Comparison of ENCODE assay signal across 24 mouse cellular contexts in genomic region chr11:75441034-75441433, GRCm38 (mm10). TPM values are rescaled to one million over a fixed set of nuclear protein-coding genes. Genes with fewer than 3 reads are reported as not detected.
DNase-seq lines count a peak whose midpoint lies in the region; ATAC-seq and TF ChIP-seq lines count a peak whose summit lies in the region.
"Had no signal": no experiment of that assay in that cellular context is flagged by ENCODE, and none has a peak within 500 bp of the region (broad histone marks: within the 10 kb centered on the region; RNA-seq: fewer than 3 reads in every experiment).

No protein-coding gene starts in this region.

- in situ Hi-C loops in CH12.LX (cut with MboI; ENCODE audit: low pct_ligation_motif_present, low pct_unique_long_range_greater_than_20kb, low sequenced_read_pairs) = no loop called here

- no peak for TF ChIP-seq POLR2A in liver, adult 2 months (IDR thresholded peaks at IDR 0.05; ENCODE audit: extremely low read depth, insufficient read depth, low read length)
- no peak for TF ChIP-seq POLR2A in CH12.LX (IDR thresholded peaks at IDR 0.05; ENCODE audit: low read depth, low read length)

- no peaks in the 10 kb centered on the region for H3K9me3 ChIP-seq in CH12.LX (replicated peaks; ENCODE audit: low read length)
- H3K9me3 ChIP-seq in liver, embryonic 11.5 days (ENCODE audit: control insufficient read depth, low read length) = no peaks in the 10 kb centered on the region
- no peaks in the 10 kb centered on the region for H3K9me3 ChIP-seq in liver, postnatal 0 days (ENCODE audit: low read length)
- H3K9me3 ChIP-seq: forebrain, embryonic 10.5 days; forebrain, embryonic 13.5 days; heart, embryonic 12.5 days; heart, embryonic 15.5 days; hindbrain, embryonic 10.5 days; hindbrain, embryonic 13.5 days had no signal

- TF ChIP-seq CTCF in liver, adult 2 months (IDR thresholded peaks at IDR 0.05; ENCODE audit: low read depth, low read length) = no peak
- no peak for TF ChIP-seq CTCF in CH12.LX (conservative IDR thresholded peaks at IDR 0.05 in 1 of 2, IDR thresholded peaks at IDR 0.05 in 1 of 2; ENCODE audit: low read depth in 2 of 2, low read length in 2 of 2)
- no peak for TF ChIP-seq CTCF in liver, postnatal 0 days (IDR thresholded peaks at IDR 0.05; ENCODE audit: low read depth)

- peak; percentile 56 for TF ChIP-seq EP300 in CH12.LX (IDR thresholded peaks at IDR 0.05; ENCODE audit: low read length)
- no peak for TF ChIP-seq EP300 in liver, postnatal 0 days (IDR thresholded peaks at IDR 0.05; ENCODE audit: low read depth)

- peaks cover 6% of the 10 kb centered on the region; the same call in 1 of the 2 replicates for H3K79me2 ChIP-seq in liver, adult 2 months (ENCODE audit: control insufficient read depth, insufficient read depth, low read length)
- no peaks in the 10 kb centered on the region for H3K79me2 ChIP-seq in CH12.LX (replicated peaks; ENCODE audit: control insufficient read depth, extremely low read depth, insufficient read depth, poor library complexity, severe bottlenecking)

- no peak for ATAC-seq in liver, embryonic 11.5 days (replicated peaks; ENCODE audit: low FRiP score)
- no peak for ATAC-seq in liver, postnatal 0 days
- ATAC-seq: activated CD4-positive, CD25-positive, alpha-beta regulatory T cell, adult 4 months; CD4-positive, CD25-positive, alpha-beta regulatory T cell, adult 4 months; forebrain, embryonic 13.5 days; forebrain, embryonic 16.5 days; hindbrain, postnatal 0 days had no signal

- no peak overlapping the region for H3K4me3 ChIP-seq in liver, adult 2 months (ENCODE audit: insufficient read depth, low read depth, low read length)
- H3K4me3 ChIP-seq in CH12.LX (replicated peaks in 1 of 3; ENCODE audit: low read depth in 2 of 3, low read length in 2 of 3, poor library complexity in 1 of 3) = no peak overlapping the region
- H3K4me3 ChIP-seq in liver, embryonic 11.5 days (ENCODE audit: low read depth, low read length) = no peak overlapping the region
- no peak overlapping the region for H3K4me3 ChIP-seq in liver, postnatal 0 days (ENCODE audit: low read depth, low read length)
- H3K4me3 ChIP-seq: forebrain, embryonic 10.5 days; forebrain, embryonic 13.5 days; heart, embryonic 12.5 days; heart, embryonic 15.5 days; hindbrain, embryonic 10.5 days; hindbrain, embryonic 13.5 days had no signal

- H3K27me3 ChIP-seq in liver, adult 2 months (ENCODE audit: control insufficient read depth, insufficient read depth, low read length) = no peaks in the 10 kb centered on the region
- H3K27me3 ChIP-seq in CH12.LX (replicated peaks) = no peaks in the 10 kb centered on the region
- no peaks in the 10 kb centered on the region for H3K27me3 ChIP-seq in liver, embryonic 11.5 days (replicated peaks; ENCODE audit: control insufficient read depth, insufficient read depth, low read length)
- H3K27me3 ChIP-seq in liver, postnatal 0 days (ENCODE audit: insufficient read depth, low read length) = no peaks in the 10 kb centered on the region
- H3K27me3 ChIP-seq: forebrain, embryonic 13.5 days; heart, embryonic 12.5 days; heart, embryonic 15.5 days; hindbrain, embryonic 13.5 days had no signal

- H3K27ac ChIP-seq in liver, adult 2 months (replicated peaks; ENCODE audit: insufficient read depth, low read depth, low read length) = peak overlapping the region; percentile 94
- H3K27ac ChIP-seq in CH12.LX (ENCODE audit: insufficient read depth, low read depth) = no peak overlapping the region
- H3K27ac ChIP-seq in liver, embryonic 11.5 days (ENCODE audit: low read depth, low read length) = 0 out of 2 replicates have a peak overlapping the region, but pooled peaks have one; percentile 14
- H3K27ac ChIP-seq in liver, postnatal 0 days (ENCODE audit: low read depth) = peak overlapping the region; percentile 76
- H3K27ac ChIP-seq: forebrain, embryonic 10.5 days; forebrain, embryonic 13.5 days; heart, embryonic 15.5 days; hindbrain, embryonic 10.5 days; hindbrain, embryonic 13.5 days; hindbrain, postnatal 0 days had no signal

- H3K36me3 ChIP-seq in liver, adult 2 months (ENCODE audit: control insufficient read depth, insufficient read depth, low read length) = peaks cover 14% of the 10 kb centered on the region
- H3K36me3 ChIP-seq in CH12.LX (replicated peaks in 1 of 2; ENCODE audit: control insufficient read depth in 1 of 2, insufficient read depth in 1 of 2, low read length in 1 of 2) = peaks cover 38 to 53% of the 10 kb centered on the region in 2 experiments
- peaks cover 9% of the 10 kb centered on the region for H3K36me3 ChIP-seq in liver, embryonic 11.5 days (ENCODE audit: control insufficient read depth, insufficient read depth, low read length)
- peaks cover 50% of the 10 kb centered on the region for H3K36me3 ChIP-seq in liver, postnatal 0 days (replicated peaks; ENCODE audit: insufficient read depth, low read length)

- no peak overlapping the region for H3K4me2 ChIP-seq in CH12.LX (ENCODE audit: insufficient read depth, low read depth, poor library complexity, severe bottlenecking)
- H3K4me2 ChIP-seq in liver, embryonic 11.5 days = no peak overlapping the region
- no peak overlapping the region for H3K4me2 ChIP-seq in liver, postnatal 0 days (ENCODE audit: low read depth, low read length)
- H3K4me2 ChIP-seq: forebrain, embryonic 13.5 days; heart, embryonic 12.5 days; heart, embryonic 15.5 days; hindbrain, embryonic 13.5 days had no signal

- H3K9ac ChIP-seq in liver, adult 2 months (ENCODE audit: low read depth, low read length) = no peak overlapping the region
- H3K9ac ChIP-seq in CH12.LX (ENCODE audit: insufficient read depth, low read depth) = no peak overlapping the region
- H3K9ac ChIP-seq in liver, embryonic 11.5 days (ENCODE audit: low read depth, low read length) = no peak overlapping the region
- H3K9ac ChIP-seq in liver, postnatal 0 days (replicated peaks) = no peak overlapping the region
- H3K9ac ChIP-seq: heart, embryonic 12.5 days; heart, embryonic 15.5 days; hindbrain, embryonic 13.5 days had no signal

- peaks cover 50% of the 10 kb centered on the region for H3K4me1 ChIP-seq in liver, adult 2 months (ENCODE audit: control insufficient read depth, insufficient read depth, low read length)
- peaks cover 8 to 14% of the 10 kb centered on the region in 2 experiments; a peak in 3 of 4 replicates for H3K4me1 ChIP-seq in CH12.LX (ENCODE audit: control insufficient read depth in 1 of 2, insufficient read depth in 2 of 2)
- H3K4me1 ChIP-seq in liver, embryonic 11.5 days (replicated peaks; ENCODE audit: control insufficient read depth, insufficient read depth, low read length) = 0 out of 2 replicates have a peak, but pooled peaks cover 2% of the 10 kb centered on the region
- peaks cover 27% of the 10 kb centered on the region for H3K4me1 ChIP-seq in liver, postnatal 0 days (ENCODE audit: insufficient read depth)

- 74% methylated on average over 7 of the region's 7 CpGs for WGBS in liver, adult 2 months
- 76% methylated on average over 7 of the region's 7 CpGs for WGBS in liver, embryonic 11.5 days
- WGBS in liver, postnatal 0 days (ENCODE audit: insufficient replicate concordance) = 74% methylated on average over 7 of the region's 7 CpGs

- no peak for TF ChIP-seq RAD21 in CH12.LX (IDR thresholded peaks at IDR 0.05; ENCODE audit: low read depth, low read length)

- DNase-seq in liver, adult 2 months (ENCODE audit: extremely low read depth, low read depth, low spot score) = no peak
- DNase-seq in liver (no peak), CH12.LX (ENCODE audit: extremely low read depth) (no peak)
- no peak for DNase-seq in liver, embryonic 11.5 days (ENCODE audit: low spot score)
- DNase-seq in liver, postnatal 0 days = no peak
- no peak for DNase-seq in cerebellum, postnatal 25 days
- DNase-seq: adrenal gland, adult 8-10 months; adrenal gland, postnatal 25 days; cerebellum, adult 8-10 months; gastrocnemius, postnatal 25 days; heart, adult 18-20 months; heart, postnatal 10 days; heart, postnatal 36 days had no signal

- dilution Hi-C loops in CH12.LX (cut with MboI; ENCODE audit: extremely low pct_ligation_motif_present, extremely low pct_unique_long_range_greater_than_20kb, low sequenced_read_pairs) = no loop called here

RNA-seq across cellular contexts. Expression of gene Serpinf2, which starts 1.6 kb away (rescaled TPM):
- total RNA-seq in liver, adult 2 months (2014; rRNA removed) = 687 and 824 TPM in 2 replicates
- polyA plus RNA-seq in liver, adult 2 months (2012; rRNA removed) = 1,567 and 1,654 TPM in 2 replicates
- 0.08 TPM in 1 of 2 replicates, not detected in the other for total RNA-seq in CH12.LX (2012; rRNA removed)
- total RNA-seq in CH12.LX (2014; rRNA removed) = 0.11 TPM in 1 of 2 replicates, not detected in the other
- polyA plus RNA-seq in CH12.LX (2012; ENCODE audit: insufficient read length, low read depth) = 0.26 TPM in 1 of 2 replicates, not detected in the other
- polyA plus RNA-seq in liver, embryonic 11.5 days (2014; fragmentation: Nextera tagmentation; extraction: Ambion mirVana) = 321 and 377 TPM in 2 replicates
- polyA plus RNA-seq in liver, postnatal 0 days (2015; fragmentation: Nextera tagmentation; extraction: Ambion mirVana) = 975 and 1,049 TPM in 2 replicates
- total RNA-seq: adrenal gland, postnatal 25 days; gastrocnemius, postnatal 25 days; heart, adult 18-20 months; heart, postnatal 10 days; heart, postnatal 36 days had no signal
- polyA plus RNA-seq: activated CD4-positive, CD25-positive, alpha-beta regulatory T cell, adult 4 months; embryonic facial prominence, embryonic 14.5 days; forebrain, embryonic 13.5 days; forebrain, embryonic 16.5 days; hindbrain, embryonic 10.5 days; hindbrain, embryonic 13.5 days; hindbrain, postnatal 0 days had no signal

RNA-seq across cellular contexts. Expression of gene Wdr81, which starts 13.5 kb away (rescaled TPM):
- total RNA-seq in liver, adult 2 months (2014; rRNA removed) = 14.4 and 30.4 TPM in 2 replicates
- 20.3 and 21.5 TPM in 2 replicates for polyA plus RNA-seq in liver, adult 2 months (2012; rRNA removed)
- total RNA-seq in CH12.LX (2012; rRNA removed) = 14.3 and 16.3 TPM in 2 replicates
- total RNA-seq in CH12.LX (2014; rRNA removed) = 3.0 and 3.1 TPM in 2 replicates
- polyA plus RNA-seq in CH12.LX (2012; ENCODE audit: insufficient read length, low read depth) = 12.7 and 13.7 TPM in 2 replicates
- polyA plus RNA-seq in liver, embryonic 11.5 days (2014; fragmentation: Nextera tagmentation; extraction: Ambion mirVana) = 21.8 and 21.9 TPM in 2 replicates
- polyA plus RNA-seq in liver, postnatal 0 days (2015; fragmentation: Nextera tagmentation; extraction: Ambion mirVana) = 8.4 and 9.5 TPM in 2 replicates

RNA-seq across cellular contexts. Expression of gene Serpinf1, which starts 18.5 kb away (rescaled TPM):
- total RNA-seq in liver, adult 2 months (2014; rRNA removed) = 810 and 1,243 TPM in 2 replicates
- polyA plus RNA-seq in liver, adult 2 months (2012; rRNA removed) = 891 and 972 TPM in 2 replicates
- 26.0 and 30.3 TPM in 2 replicates for total RNA-seq in CH12.LX (2012; rRNA removed)
- 56.5 and 58.4 TPM in 2 replicates for total RNA-seq in CH12.LX (2014; rRNA removed)
- 119 and 131 TPM in 2 replicates for polyA plus RNA-seq in CH12.LX (2012; ENCODE audit: insufficient read length, low read depth)
- polyA plus RNA-seq in liver, embryonic 11.5 days (2014; fragmentation: Nextera tagmentation; extraction: Ambion mirVana) = 217 and 224 TPM in 2 replicates
- polyA plus RNA-seq in liver, postnatal 0 days (2015; fragmentation: Nextera tagmentation; extraction: Ambion mirVana) = 823 and 833 TPM in 2 replicates

RNA-seq across cellular contexts. Expression of gene Tlcd2, which starts 20.5 kb away (rescaled TPM):
- total RNA-seq in liver, adult 2 months (2014; rRNA removed) = 121 and 238 TPM in 2 replicates
- 237 and 265 TPM in 2 replicates for polyA plus RNA-seq in liver, adult 2 months (2012; rRNA removed)
- total RNA-seq in CH12.LX (2012; rRNA removed) (0.17 and 0.81 TPM in 2 replicates), CH12.LX (2014; rRNA removed) (not detected in 2 replicates)
- polyA plus RNA-seq in CH12.LX (2012; ENCODE audit: insufficient read length, low read depth) = 0.40 and 0.86 TPM in 2 replicates
- 29.8 and 33.0 TPM in 2 replicates for polyA plus RNA-seq in liver, embryonic 11.5 days (2014; fragmentation: Nextera tagmentation; extraction: Ambion mirVana)
- 34.2 and 35.6 TPM in 2 replicates for polyA plus RNA-seq in liver, postnatal 0 days (2015; fragmentation: Nextera tagmentation; extraction: Ambion mirVana)

RNA-seq across cellular contexts. Expression of gene Prpf8, which starts 45.6 kb away (rescaled TPM):
- total RNA-seq in liver, adult 2 months (2014; rRNA removed) = 72.8 and 102 TPM in 2 replicates
- polyA plus RNA-seq in liver, adult 2 months (2012; rRNA removed) = 59.4 and 63.3 TPM in 2 replicates
- total RNA-seq in CH12.LX (2012; rRNA removed) (246 and 255 TPM in 2 replicates), CH12.LX (2014; rRNA removed) (168 and 187 TPM in 2 replicates)
- 298 and 345 TPM in 2 replicates for polyA plus RNA-seq in CH12.LX (2012; ENCODE audit: insufficient read length, low read depth)
- 105 and 119 TPM in 2 replicates for polyA plus RNA-seq in liver, embryonic 11.5 days (2014; fragmentation: Nextera tagmentation; extraction: Ambion mirVana)
- 12.1 and 13.9 TPM in 2 replicates for polyA plus RNA-seq in liver, postnatal 0 days (2015; fragmentation: Nextera tagmentation; extraction: Ambion mirVana)

Comparison
In these comparisons a context has a peak if more than half of its experiments do, and no peak if none do; other contexts are left out.
1. RNA of gene Serpinf2, which starts 1.6 kb away (polyA plus RNA-seq): 1,567 to 1,654 TPM in liver, adult 2 months, 975 to 1,049 TPM in liver, postnatal 0 days and 321 to 377 TPM in liver, embryonic 11.5 days; 0.26 TPM in CH12.LX; every median in the first group is over 100 times any median in the second.